Mouse (Mus musculus) effector memory CD4-positive, alpha-beta T cell, adult 7 months (primary cell): Measurements from ENCODE around the gene Vpreb1. TPM values are rescaled to one million over a fixed set of nuclear protein-coding genes. Genes with fewer than 3 reads are reported as not detected.

Experiments
- polyA plus RNA-seq: library from polyadenylated mRNA; unstranded; fragments of 100-300 nt; shearing (Covaris generic); gene quantifications from one replicate; pipeline ENCODE4 v1.2.1, GENCODE M21; 2017

Gene Vpreb1
- 1.0 TPM for polyA plus RNA-seq

GRCm38 (mm10) chr16:16870617-16871331 lies at the start of gene Vpreb1, which contains the start of gene Top3b:
TSS of gene Vpreb1 (minus strand) at chr16:16870843.
TSS of gene Top3b (plus strand) at chr16:16870736.

GRCm38 (mm10) chr16:16896382-16897055 lies 25.9 kb upstream of the Vpreb1 start, which contains the start of gene Ppm1f:
TSS of gene Ppm1f (plus strand) at chr16:16896469.

GRCm38 (mm10) chr16:16863978-16864377 lies 6.7 kb downstream of the Vpreb1 start, which contains the start of gene Igll1:
TSS of gene Igll1 (minus strand) at chr16:16863985.

GRCm38 (mm10) chr16:16828757-16829615 lies 41.7 kb downstream of the Vpreb1 start, which contains the start of gene Spag6l:
TSS of gene Spag6l (minus strand) at chr16:16829456.

Other genes starting within 250 kb of the Vpreb1 start
- gene Olfr19, start 194.4 kb downstream of the Vpreb1 start, polyA plus RNA-seq, result not detected
- not detected for gene Spag6l, start 41.4 kb downstream of the Vpreb1 start, polyA plus RNA-seq
- gene Igll1, start 6.9 kb downstream of the Vpreb1 start, polyA plus RNA-seq, result not detected
- 70.6 TPM for gene Top3b, start 107 bp downstream of the Vpreb1 start, polyA plus RNA-seq
- 16.8 TPM for gene Ppm1f, start 25.6 kb upstream of the Vpreb1 start, polyA plus RNA-seq
- 163 TPM for gene Mapk1, start 112.5 kb upstream of the Vpreb1 start, polyA plus RNA-seq
- gene Ypel1, start 198.9 kb upstream of the Vpreb1 start, polyA plus RNA-seq, result 3.4 TPM
- gene Ppil2, start 240.4 kb upstream of the Vpreb1 start, polyA plus RNA-seq, result 179 TPM